Mouse (Mus musculus) MN1 (cell line): ENCODE measurements around the gene Pi4k2a.
"Not testable (repeated sequence)": the region's sequence is repeated elsewhere in the genome, so short reads cannot be mapped to it uniquely, and the experiment has no call there.

ENCODE experiments used
- DNase-seq: peaks from one replicate; pipeline ENCODE4 v3.0.0-alpha.2; 2016; ENCODE audit warnings: low spot score

Gene Pi4k2a

DNA sequence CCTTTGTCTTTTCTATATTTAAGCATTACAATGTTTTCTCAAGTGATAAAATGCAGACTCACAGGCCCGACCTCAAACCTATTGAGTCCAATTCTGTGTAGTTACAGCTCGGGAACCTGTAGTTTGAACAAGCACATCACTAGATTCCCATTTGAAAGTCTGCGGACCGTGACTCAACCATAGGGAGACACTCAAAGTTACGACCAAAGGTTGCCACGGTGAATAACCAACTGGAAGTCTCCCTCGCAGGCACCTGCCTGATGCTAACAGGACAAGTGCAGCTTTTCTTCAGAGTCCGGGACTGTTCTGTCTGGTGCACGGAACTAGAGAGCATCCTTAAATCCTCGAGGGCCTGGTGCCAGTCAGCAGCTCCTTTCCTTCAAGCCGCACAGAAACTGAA, 9.8 kb upstream of the Pi4k2a start:
- DNase-seq: peak; percentile 32

GRCm38 (mm10) chr19:42081613-42082012, 8.7 kb upstream of the Pi4k2a start:
- DNase-seq: not testable (repeated sequence)

DNA sequence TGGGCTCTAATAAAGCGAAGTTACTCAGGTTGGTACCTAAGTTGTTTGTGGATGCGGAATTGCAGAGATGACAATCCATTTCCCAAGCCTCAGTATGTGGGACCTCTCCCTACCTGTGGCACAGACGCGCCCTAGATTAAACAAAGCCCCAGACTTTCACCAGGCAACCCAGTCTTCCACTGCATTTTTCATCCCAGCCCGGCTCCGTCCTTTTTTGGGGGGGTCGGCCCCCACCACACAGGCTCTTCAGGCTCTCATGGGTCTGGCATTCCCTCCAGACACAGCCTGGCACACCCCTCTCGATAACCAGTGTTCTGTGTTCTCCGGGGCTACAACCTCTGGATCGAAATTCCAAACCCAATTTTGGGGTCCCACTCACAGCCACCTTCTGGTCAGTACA, 4.6 kb upstream of the Pi4k2a start:
- DNase-seq: no peak

DNA sequence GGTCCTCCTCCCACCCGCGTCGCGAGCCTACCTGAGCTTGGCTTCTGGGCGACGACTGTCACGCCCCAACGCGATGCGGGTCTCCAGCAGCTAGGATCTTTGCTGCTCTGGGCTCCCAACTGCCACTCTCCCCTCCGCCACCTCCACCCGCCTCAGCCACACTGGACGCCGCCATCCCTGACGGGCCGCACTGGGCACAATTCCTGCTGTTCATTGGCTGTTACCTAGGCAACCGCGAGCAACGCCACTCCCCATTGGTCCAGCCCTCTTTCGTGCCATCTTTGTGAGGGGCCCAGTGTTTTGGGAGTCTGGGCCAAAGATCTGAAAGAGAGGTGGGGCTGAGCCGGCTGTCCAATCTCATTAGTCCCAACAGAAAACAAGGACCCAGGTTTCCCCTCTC, 4.1 kb upstream of the Pi4k2a start, which contains the start of gene Morn4:
Gene Morn4, minus strand, starts transcription at position 192 of the 400 bp plus-strand sequence.
- peak; percentile 92 for DNase-seq

- peak; percentile 83 for DNase-seq
Measured at GRCm38 (mm10) chr19:42089103-42089747, 1.0 kb upstream of the Pi4k2a start.

DNA sequence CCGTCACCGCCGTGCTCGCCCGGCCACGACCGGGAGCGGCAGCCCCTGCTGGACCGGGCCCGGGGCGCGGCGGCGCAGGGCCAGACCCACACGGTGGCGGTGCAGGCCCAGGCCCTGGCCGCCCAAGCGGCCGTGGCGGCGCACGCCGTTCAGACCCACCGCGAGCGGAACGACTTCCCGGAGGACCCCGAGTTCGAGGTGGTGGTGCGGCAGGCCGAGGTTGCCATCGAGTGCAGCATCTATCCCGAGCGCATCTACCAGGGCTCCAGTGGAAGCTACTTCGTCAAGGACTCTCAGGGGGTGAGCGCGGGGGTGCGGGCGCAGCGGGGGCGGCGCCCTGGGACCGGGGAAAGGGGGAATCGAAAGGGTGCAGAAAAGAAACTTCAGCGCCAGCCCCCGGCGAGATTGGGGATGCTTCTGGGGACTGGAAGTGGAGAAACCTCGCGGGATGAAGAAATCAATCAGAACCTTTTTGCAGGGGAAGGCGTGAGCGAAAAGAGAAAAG, 419 bp downstream of the Pi4k2a start:
- DNase-seq: peak; percentile 69

- DNase-seq: no peak
Measured at GRCm38 (mm10) chr19:42099406-42099805, 9.1 kb downstream of the Pi4k2a start.

- no peak for DNase-seq
Measured at GRCm38 (mm10) chr19:42104681-42105080, 14.4 kb downstream of the Pi4k2a start.

DNA sequence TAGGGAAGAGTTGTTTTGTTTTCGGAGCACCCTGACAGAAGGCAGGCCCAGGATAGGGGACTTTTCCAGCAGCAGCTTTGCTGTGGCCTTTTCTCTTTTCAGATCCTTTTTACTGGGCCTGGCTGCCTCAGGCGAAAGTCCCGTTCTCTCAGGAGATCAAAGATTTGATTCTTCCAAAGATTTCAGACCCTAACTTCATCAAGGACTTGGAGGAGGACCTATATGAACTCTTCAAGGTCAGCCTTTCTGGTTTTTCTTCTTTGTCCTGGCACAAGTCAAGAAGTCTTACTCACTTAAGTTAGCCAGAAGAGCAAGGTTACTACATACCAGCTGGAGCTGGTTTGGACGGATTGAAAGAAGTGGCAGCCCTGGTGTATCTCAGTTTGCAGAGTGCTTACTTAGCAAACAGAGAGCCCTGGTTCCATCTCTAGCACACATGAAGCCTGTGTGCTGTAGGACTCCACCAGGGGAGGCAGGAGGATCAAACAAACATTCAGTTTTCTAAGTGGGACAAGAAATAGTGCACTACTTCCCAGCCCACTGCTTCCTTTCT, 25.6 kb downstream of the Pi4k2a start:
- DNase-seq: no peak

GRCm38 (mm10) chr19:42118142-42118541, 27.9 kb downstream of the Pi4k2a start:
- no peak for DNase-seq

DNA sequence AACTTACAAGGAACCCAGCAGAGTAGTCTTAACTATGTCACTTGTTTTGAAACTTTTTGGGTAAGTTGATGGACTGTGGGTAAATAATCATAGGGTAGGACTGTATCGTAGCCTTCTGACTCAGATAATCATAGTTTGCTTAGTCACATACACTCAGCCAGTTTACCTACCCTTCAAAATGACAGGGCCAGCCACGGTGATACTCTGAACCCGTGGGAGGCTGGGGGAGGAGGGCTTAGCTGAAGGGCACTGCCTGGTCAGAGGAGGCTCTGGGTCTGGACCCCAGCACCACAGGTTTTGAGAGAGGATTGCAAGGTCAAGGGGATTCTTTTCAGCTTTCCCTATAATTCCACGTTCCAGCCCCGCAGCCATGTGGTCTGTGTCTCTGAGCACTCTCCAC, 28.3 kb downstream of the Pi4k2a start:
- no peak for DNase-seq

DNA sequence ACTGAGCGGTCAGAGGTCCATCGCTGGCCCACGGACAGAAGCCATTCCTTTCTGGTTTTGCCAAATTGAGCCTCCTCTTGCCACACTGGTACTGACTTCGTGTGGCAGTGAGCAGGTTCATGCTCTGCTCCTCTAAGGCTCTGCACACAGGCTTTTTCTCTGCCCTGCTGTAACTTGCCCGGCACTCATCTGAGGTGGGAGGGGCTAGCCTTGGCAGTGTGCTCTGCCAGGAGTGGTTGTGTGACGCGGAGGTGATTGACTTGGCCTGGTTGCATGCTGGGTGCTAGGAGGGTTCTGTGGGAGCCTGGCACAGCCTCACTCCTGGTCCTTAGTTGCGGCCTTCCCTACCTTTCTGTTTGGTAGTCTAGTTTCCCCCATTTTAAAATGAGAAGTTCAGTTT, 30.2 kb downstream of the Pi4k2a start:
- DNase-seq: no peak

GRCm38 (mm10) chr19:42124684-42125083, 34.4 kb downstream of the Pi4k2a start:
- DNase-seq: no peak

- no peak for DNase-seq
Measured at GRCm38 (mm10) chr19:42125501-42126218, 35.4 kb downstream of the Pi4k2a start.

- DNase-seq: no peak
Measured at GRCm38 (mm10) chr19:42126219-42126605, 35.9 kb downstream of the Pi4k2a start.

GRCm38 (mm10) chr19:42127024-42127423, 36.8 kb downstream of the Pi4k2a start:
- no peak for DNase-seq

- DNase-seq: no peak
Measured at GRCm38 (mm10) chr19:42128052-42128740, 37.9 kb downstream of the Pi4k2a start.

GRCm38 (mm10) chr19:42128787-42129508, 38.7 kb downstream of the Pi4k2a start, which contains the start of gene Avpi1:
Gene Avpi1 (minus strand): TSS chr19:42129059.
- DNase-seq: peak; percentile 94

DNA sequence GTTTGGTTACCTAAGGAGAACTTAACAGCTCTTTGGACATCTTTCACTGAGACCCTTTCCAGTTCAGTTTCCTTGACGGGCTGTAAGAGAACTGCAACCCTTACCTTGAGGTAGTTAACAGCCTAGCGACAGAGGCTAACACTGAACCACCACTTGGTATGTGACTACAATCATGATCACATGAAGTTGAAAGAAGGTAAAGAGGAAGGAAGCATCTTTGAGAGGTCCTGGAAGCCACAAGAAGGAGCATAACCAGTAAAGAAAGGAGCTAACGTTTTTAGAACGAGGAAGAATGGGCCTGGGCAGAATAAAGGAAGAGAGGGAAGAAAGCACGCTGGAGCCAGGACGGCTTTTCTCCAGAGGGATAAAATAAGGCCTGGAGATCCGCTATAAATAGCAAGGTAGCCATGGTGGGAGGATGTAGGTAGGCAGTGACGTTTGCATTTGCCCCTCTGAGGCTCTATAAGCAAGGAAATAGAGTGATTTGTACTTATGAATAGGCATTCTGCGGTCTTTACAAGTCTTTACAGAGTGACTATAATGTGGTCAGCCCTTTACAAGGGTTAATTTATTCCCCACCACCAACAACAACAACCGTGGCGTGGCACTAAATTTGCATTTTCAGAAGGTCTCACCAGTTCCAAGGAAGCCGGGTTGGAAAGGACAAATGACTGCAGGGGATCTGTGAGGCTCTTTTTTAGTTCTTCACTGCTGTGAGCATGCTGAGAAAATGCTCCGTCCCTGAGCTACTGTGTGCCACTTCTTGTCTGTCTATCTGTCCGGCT, 39.4 kb downstream of the Pi4k2a start:
- DNase-seq: no peak

GRCm38 (mm10) chr19:42130294-42130606, 40.0 kb downstream of the Pi4k2a start:
- no peak for DNase-seq

DNA sequence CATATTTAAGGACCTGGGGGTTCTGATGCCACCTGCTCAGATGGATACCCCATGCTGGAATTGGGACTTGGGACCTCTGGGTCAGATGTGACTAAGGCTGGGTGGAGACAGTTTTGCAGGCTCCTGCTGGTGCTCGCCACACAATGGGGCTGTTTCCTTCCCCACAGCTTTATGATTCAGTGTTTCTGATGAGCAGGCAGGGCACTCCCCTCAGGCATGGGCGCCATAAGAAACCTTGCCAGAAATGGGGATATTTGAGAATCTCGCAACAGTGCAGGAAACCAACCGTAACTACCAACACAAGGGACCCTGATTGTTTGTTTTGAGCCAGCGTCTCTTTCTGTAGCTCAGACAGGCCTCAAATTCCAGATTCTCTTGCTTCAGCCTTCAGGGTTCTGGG, 40.8 kb downstream of the Pi4k2a start:
- no peak for DNase-seq
